Mouse (Mus musculus) adrenal gland, adult 8-10 months (tissue): ENCODE data around the gene Cit. TPM values are rescaled to one million over a fixed set of nuclear protein-coding genes. Genes with fewer than 3 reads are reported as not detected.

Experiments used
- DNase-seq: peaks from one replicate; pipeline ENCODE4 v3.0.0; 2022
- total RNA-seq, 4 experiments: library from RNA; stranded (reverse); gene quantifications; 2 replicates each; pipeline ENCODE4 v1.2.4; 2022

Cit gene
- total RNA-seq, 4 experiments from 2014 or later = 2.6 to 8.3 (median 6.3) TPM

- peak; percentile 75 for DNase-seq
These were observed 70.4 kb downstream of the Cit start for GRCm38 (mm10) chr5:115915481-115915880.

- no peak for DNase-seq
These were observed 72.9 kb downstream of the Cit start for GRCm38 (mm10) chr5:115917960-115918359.

- no peak for DNase-seq
These were observed 73.7 kb downstream of the Cit start for GRCm38 (mm10) chr5:115918597-115919351.

- no peak for DNase-seq
These were observed 76.9 kb downstream of the Cit start for GRCm38 (mm10) chr5:115921990-115922389.

GRCm38 (mm10) chr5:115924946-115925345 lies 79.9 kb downstream of the Cit start:
- no peak for DNase-seq

GRCm38 (mm10) chr5:115928786-115929507 lies 83.9 kb downstream of the Cit start:
- peak; percentile 46 for DNase-seq

GRCm38 (mm10) chr5:115932325-115932724 lies 87.2 kb downstream of the Cit start:
- DNase-seq = no peak

GRCm38 (mm10) chr5:115936851-115937250 lies 91.8 kb downstream of the Cit start:
- DNase-seq = no peak

GRCm38 (mm10) chr5:115937566-115937965 lies 92.5 kb downstream of the Cit start:
- DNase-seq = no peak

GRCm38 (mm10) chr5:115938999-115939398 lies 93.9 kb downstream of the Cit start:
- DNase-seq = no peak

GRCm38 (mm10) chr5:115942389-115942788 lies 97.3 kb downstream of the Cit start:
- no peak for DNase-seq

- DNase-seq = no peak
These were observed 99.9 kb downstream of the Cit start for GRCm38 (mm10) chr5:115944791-115945490.

GRCm38 (mm10) chr5:115947622-115948353 lies 102.7 kb downstream of the Cit start:
- no peak for DNase-seq

- DNase-seq = no peak
These were observed 105.9 kb downstream of the Cit start for GRCm38 (mm10) chr5:115950936-115951335.

GRCm38 (mm10) chr5:115953173-115953572 lies 108.1 kb downstream of the Cit start:
- no peak for DNase-seq

- no peak for DNase-seq
These were observed 109.0 kb downstream of the Cit start for GRCm38 (mm10) chr5:115954084-115954483.

GRCm38 (mm10) chr5:115954549-115954948 lies 109.5 kb downstream of the Cit start:
- DNase-seq = peak; percentile 91

- peak; percentile 40 for DNase-seq
These were observed 110.1 kb downstream of the Cit start for GRCm38 (mm10) chr5:115955131-115955530.

GRCm38 (mm10) chr5:115956048-115956447 lies 111.0 kb downstream of the Cit start:
- no peak for DNase-seq

GRCm38 (mm10) chr5:115957177-115957576 lies 112.1 kb downstream of the Cit start:
- DNase-seq = no peak

- no peak for DNase-seq
These were observed 113.3 kb downstream of the Cit start for GRCm38 (mm10) chr5:115958344-115958743.

- no peak for DNase-seq
These were observed 113.7 kb downstream of the Cit start for GRCm38 (mm10) chr5:115958814-115959213.

- DNase-seq = no peak
These were observed 116.7 kb downstream of the Cit start for GRCm38 (mm10) chr5:115961809-115962208.
